Mouse (Mus musculus) erythroblast, embryonic 14.5 days (primary cell): ENCODE data around the gene Wdfy4.

ENCODE experiments used
- GATA1 ChIP-seq: IDR thresholded peaks from 2 replicates; pipeline ENCODE4 v1.6.1; 2012; ENCODE audit warnings: low read length, inconsistent platforms, mixed read lengths
- TAL1 ChIP-seq: IDR thresholded peaks from 3 replicates; pipeline ENCODE4 v1.6.1; 2012; ENCODE audit warnings: low read length, inconsistent platforms, mixed read lengths

DNA sequence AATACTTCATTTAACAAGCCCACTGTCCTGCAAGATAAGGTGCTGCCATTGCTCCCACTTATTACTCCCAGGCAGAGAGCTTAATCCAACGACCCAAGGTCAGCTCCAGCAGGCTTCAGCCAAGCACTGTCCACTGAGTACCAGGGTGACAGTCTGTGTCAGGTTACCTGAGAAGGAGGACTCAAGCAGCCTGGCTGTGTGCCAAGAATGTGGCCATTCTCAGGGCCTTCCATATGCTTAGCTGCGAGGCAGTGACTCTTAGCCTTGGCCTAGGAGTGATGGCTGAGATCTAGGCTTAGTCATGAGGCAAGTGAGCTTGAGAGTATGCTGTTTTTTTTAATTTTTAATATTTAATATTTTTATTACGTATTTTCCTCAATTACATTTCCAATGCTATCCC lies 80.5 kb downstream of the Wdfy4 start:
- TF ChIP-seq GATA1 (no peak), TAL1 (no peak)
